Mouse (Mus musculus): ENCODE measurements around the gene Kcnc3.

DNA sequence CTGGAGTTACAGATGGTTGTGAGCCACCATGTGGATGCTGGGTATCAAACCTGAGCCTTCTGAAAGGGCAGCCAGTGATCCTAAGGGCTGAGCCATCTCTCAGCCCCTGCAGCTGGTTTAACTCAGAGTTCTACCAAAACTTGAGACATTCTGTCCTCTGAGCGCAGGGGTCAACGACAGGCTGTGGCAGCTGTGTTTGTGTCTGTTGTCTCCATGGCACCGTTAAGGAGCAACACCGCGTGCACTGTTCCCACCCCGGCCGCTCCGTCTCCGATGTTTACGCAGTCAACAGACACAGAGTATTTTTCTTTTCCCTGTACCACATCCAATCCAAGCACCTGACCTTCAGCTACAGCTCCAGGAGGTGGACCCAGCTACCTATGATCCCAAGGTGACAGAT lies 57.3 kb downstream of the Kcnc3 start:
- TF ChIP-seq CTCF (conservative IDR thresholded peaks at IDR 0.05; ENCODE audit: low read length) (no peak), POU5F1 (IDR thresholded peaks at IDR 0.05; ENCODE audit: borderline replicate concordance, low read length) (no peak), NANOG (IDR thresholded peaks at IDR 0.05; ENCODE audit: borderline replicate concordance, low read length) (no peak)

All from E14TG2a.4 (cell line).